Mouse (Mus musculus) erythroblast, embryonic 14.5 days (primary cell): ENCODE measurements around the gene Itgb1bp1. TPM values are rescaled to one million over a fixed set of nuclear protein-coding genes. Genes with fewer than 3 reads are reported as not detected.
A peak's percentile ranks its signal among the peaks of the same experiment; 100 is the strongest.

Experiments used
- H3K27me3 ChIP-seq: 2 replicates; pipeline ENCODE4 v1.6.1; 2012; ENCODE audit warnings: inconsistent platforms; ENCODE audit not compliant: control insufficient read depth
- H3K36me3 ChIP-seq: 2 replicates; pipeline ENCODE4 v1.6.1; 2012; ENCODE audit warnings: mild to moderate bottlenecking, inconsistent platforms; ENCODE audit not compliant: control insufficient read depth
- H3K4me1 ChIP-seq: 2 replicates; pipeline ENCODE4 v1.6.1; 2012; ENCODE audit warnings: inconsistent platforms; ENCODE audit not compliant: control insufficient read depth
- H3K4me3 ChIP-seq: replicated peaks from 2 replicates; pipeline ENCODE3; 2012; ENCODE audit warnings: moderate library complexity, mild to moderate bottlenecking, inconsistent platforms
- H3K9me3 ChIP-seq: 2 replicates; pipeline ENCODE4 v1.6.1; 2012; ENCODE audit warnings: low read length, inconsistent platforms, mixed read lengths; ENCODE audit not compliant: control insufficient read depth
- GATA1 ChIP-seq: IDR thresholded peaks from 2 replicates; pipeline ENCODE4 v1.6.1; 2012; ENCODE audit warnings: low read length, inconsistent platforms, mixed read lengths
- TAL1 ChIP-seq: IDR thresholded peaks from 3 replicates; pipeline ENCODE4 v1.6.1; 2012; ENCODE audit warnings: low read length, inconsistent platforms, mixed read lengths
- polyA plus RNA-seq: library from polyadenylated mRNA; stranded (reverse); fragments of >175 nt; gene quantifications from 2 replicates; pipeline ENCODE4 v1.2.3, GENCODE M21; 2012

Itgb1bp1 gene
- polyA plus RNA-seq, 1 experiment = 1.6 TPM

GRCm38 (mm10) chr12:21233727-21234126 lies 52.4 kb downstream of the Itgb1bp1 start:
- TF ChIP-seq GATA1 (no peak), TAL1 (no peak)
- no peaks in the 10 kb centered on the region; the same call in 1 of the 2 replicates for H3K36me3 ChIP-seq
- H3K9me3 ChIP-seq = no peaks in the 10 kb centered on the region
- H3K27me3 ChIP-seq = no peaks in the 10 kb centered on the region
- H3K4me1 ChIP-seq = peaks cover 17% of the 10 kb centered on the region
- no peak overlapping the region for H3K4me3 ChIP-seq

- H3K4me1 ChIP-seq = peaks cover 43% of the 10 kb centered on the region
- peak overlapping the region; percentile 7 for H3K4me3 ChIP-seq
These were observed 56.8 kb downstream of the Itgb1bp1 start for GRCm38 (mm10) chr12:21229076-21229918.

GRCm38 (mm10) chr12:21228650-21229049 lies 57.4 kb downstream of the Itgb1bp1 start:
- Histone ChIP-seq H3K36me3 (no peaks in the 10 kb centered on the region), H3K4me1 (peaks cover 44% of the 10 kb centered on the region), H3K4me3 (no peak overlapping the region)

More at GRCm38 (mm10) chr12:21229076-21229918, 56.8 kb downstream of the Itgb1bp1 start:
- TF ChIP-seq GATA1 (no peak), TAL1 (no peak)
- Histone ChIP-seq H3K27me3 (no peaks in the 10 kb centered on the region), H3K36me3 (no peaks in the 10 kb centered on the region), H3K9me3 (no peaks in the 10 kb centered on the region)

GRCm38 (mm10) chr12:21227076-21227980 lies 58.8 kb downstream of the Itgb1bp1 start:
- TF ChIP-seq TAL1 (no peak), GATA1 (no peak)
- Histone ChIP-seq H3K36me3 (no peaks in the 10 kb centered on the region), H3K4me1 (peaks cover 44% of the 10 kb centered on the region), H3K27me3 (no peaks in the 10 kb centered on the region), H3K9me3 (no peaks in the 10 kb centered on the region), H3K4me3 (peak overlapping the region; percentile 17)

More at GRCm38 (mm10) chr12:21228650-21229049, 57.4 kb downstream of the Itgb1bp1 start:
- Histone ChIP-seq H3K9me3 (no peaks in the 10 kb centered on the region), H3K27me3 (no peaks in the 10 kb centered on the region)
- TF ChIP-seq GATA1 = no peak
- no peak for TF ChIP-seq TAL1

GRCm38 (mm10) chr12:21226316-21226715 lies 59.8 kb downstream of the Itgb1bp1 start:
- H3K4me1 ChIP-seq = peaks cover 44% of the 10 kb centered on the region
- no peak overlapping the region for H3K4me3 ChIP-seq
- no peaks in the 10 kb centered on the region for H3K27me3 ChIP-seq
- H3K36me3 ChIP-seq = no peaks in the 10 kb centered on the region
- no peaks in the 10 kb centered on the region for H3K9me3 ChIP-seq
- TF ChIP-seq GATA1 (no peak), TAL1 (no peak)

- H3K4me3 ChIP-seq = no peak overlapping the region
- no peaks in the 10 kb centered on the region for H3K36me3 ChIP-seq
- H3K27me3 ChIP-seq = no peaks in the 10 kb centered on the region
- peaks cover 44% of the 10 kb centered on the region for H3K4me1 ChIP-seq
- no peak for TF ChIP-seq TAL1
- no peak for TF ChIP-seq GATA1
- no peaks in the 10 kb centered on the region for H3K9me3 ChIP-seq
These were observed 60.7 kb downstream of the Itgb1bp1 start for GRCm38 (mm10) chr12:21225358-21225757.

- no peaks in the 10 kb centered on the region for H3K9me3 ChIP-seq
- H3K36me3 ChIP-seq = no peaks in the 10 kb centered on the region; the same call in 1 of the 2 replicates
- no peak for TF ChIP-seq GATA1
- TF ChIP-seq TAL1 = no peak
- no peaks in the 10 kb centered on the region for H3K27me3 ChIP-seq
- H3K4me1 ChIP-seq = peaks cover 29% of the 10 kb centered on the region
- H3K4me3 ChIP-seq = no peak overlapping the region
These were observed 62.2 kb downstream of the Itgb1bp1 start for GRCm38 (mm10) chr12:21223923-21224322.

- H3K9me3 ChIP-seq = no peaks in the 10 kb centered on the region
- H3K36me3 ChIP-seq = no peaks in the 10 kb centered on the region; the same call in 1 of the 2 replicates
- no peaks in the 10 kb centered on the region for H3K27me3 ChIP-seq
- H3K4me3 ChIP-seq = no peak overlapping the region
- TF ChIP-seq TAL1 (no peak), GATA1 (no peak)
- H3K4me1 ChIP-seq = peaks cover 3% of the 10 kb centered on the region; the same call in 1 of the 2 replicates
These were observed 65.5 kb downstream of the Itgb1bp1 start for GRCm38 (mm10) chr12:21220596-21220995.
